Mouse (Mus musculus): ENCODE data around the gene Ccdc170. TPM values are rescaled to one million over a fixed set of nuclear protein-coding genes. Genes with fewer than 3 reads are reported as not detected.

Ccdc170 gene
- polyA plus RNA-seq, 1 experiment from 2014 or later = not detected

- no peak for ATAC-seq (ENCODE audit: low FRiP score, low TSS enrichment)
- Histone ChIP-seq H3K27me3 (ENCODE audit: control insufficient read depth, insufficient read depth, low read length) (no peaks in the 10 kb centered on the region), H3K4me2 (replicated peaks; ENCODE audit: low read depth) (no peak overlapping the region), H3K4me3 (ENCODE audit: low read depth, low read length) (no peak overlapping the region), H3K36me3 (ENCODE audit: control insufficient read depth, insufficient read depth, low read length) (no peaks in the 10 kb centered on the region), H3K9me3 (ENCODE audit: control insufficient read depth, low read length) (no peaks in the 10 kb centered on the region), H3K9ac (ENCODE audit: low read length) (no peak overlapping the region), H3K27ac (replicated peaks) (no peak overlapping the region), H3K4me1 (replicated peaks; ENCODE audit: control insufficient read depth, insufficient read depth) (no peaks in the 10 kb centered on the region)
- no peak for TF ChIP-seq CTCF (IDR thresholded peaks at IDR 0.05; ENCODE audit: low read depth)
- no peak for TF ChIP-seq EP300 (optimal IDR thresholded peaks at IDR 0.05)
- DNase-seq (ENCODE audit: low spot score) = no peak
- WGBS = 13% methylated on average over 4 of the region's 4 CpGs
These were observed 10.6 kb downstream of the Ccdc170 start for GRCm38 (mm10) chr10:4492909-4493308.

GRCm38 (mm10) chr10:4503251-4503650 is 20.9 kb downstream of the Ccdc170 start:
- Histone ChIP-seq H3K36me3 (ENCODE audit: control insufficient read depth, insufficient read depth, low read length) (no peaks in the 10 kb centered on the region), H3K4me3 (ENCODE audit: low read depth, low read length) (no peak overlapping the region), H3K9ac (ENCODE audit: low read length) (no peak overlapping the region), H3K4me2 (replicated peaks; ENCODE audit: low read depth) (no peak overlapping the region), H3K27ac (replicated peaks) (no peak overlapping the region), H3K9me3 (ENCODE audit: control insufficient read depth, low read length) (no peaks in the 10 kb centered on the region), H3K4me1 (replicated peaks; ENCODE audit: control insufficient read depth, insufficient read depth) (no peaks in the 10 kb centered on the region), H3K27me3 (ENCODE audit: control insufficient read depth, insufficient read depth, low read length) (no peaks in the 10 kb centered on the region)
- WGBS = 75% methylated on average over 8 of the region's 8 CpGs
- DNase-seq (ENCODE audit: low spot score) (no peak), ATAC-seq (ENCODE audit: low FRiP score, low TSS enrichment) (no peak)
- TF ChIP-seq EP300 (optimal IDR thresholded peaks at IDR 0.05) = no peak
- TF ChIP-seq CTCF (IDR thresholded peaks at IDR 0.05; ENCODE audit: low read depth) = no peak

- no peak overlapping the region for H3K4me3 ChIP-seq (ENCODE audit: low read depth, low read length)
- H3K9me3 ChIP-seq (ENCODE audit: control insufficient read depth, low read length) = no peaks in the 10 kb centered on the region
- no peak overlapping the region for H3K27ac ChIP-seq (replicated peaks)
- ATAC-seq (ENCODE audit: low FRiP score, low TSS enrichment) = no peak
- H3K9ac ChIP-seq (ENCODE audit: low read length) = no peak overlapping the region
- DNase-seq (ENCODE audit: low spot score) = no peak
- H3K4me1 ChIP-seq (replicated peaks; ENCODE audit: control insufficient read depth, insufficient read depth) = no peaks in the 10 kb centered on the region
- H3K36me3 ChIP-seq (ENCODE audit: control insufficient read depth, insufficient read depth, low read length) = no peaks in the 10 kb centered on the region
- no peak overlapping the region for H3K4me2 ChIP-seq (replicated peaks; ENCODE audit: low read depth)
- no peaks in the 10 kb centered on the region for H3K27me3 ChIP-seq (ENCODE audit: control insufficient read depth, insufficient read depth, low read length)
- no peak for TF ChIP-seq EP300 (optimal IDR thresholded peaks at IDR 0.05)
- no peak for TF ChIP-seq CTCF (IDR thresholded peaks at IDR 0.05; ENCODE audit: low read depth)
- 70% methylated on average over 9 of the region's 9 CpGs for WGBS
These were observed 30.4 kb downstream of the Ccdc170 start for GRCm38 (mm10) chr10:4512725-4513124.

GRCm38 (mm10) chr10:4517614-4518013 is 35.3 kb downstream of the Ccdc170 start:
- no peak for DNase-seq (ENCODE audit: low spot score)
- Histone ChIP-seq H3K4me2 (replicated peaks; ENCODE audit: low read depth) (no peak overlapping the region), H3K4me3 (ENCODE audit: low read depth, low read length) (no peak overlapping the region), H3K27me3 (ENCODE audit: control insufficient read depth, insufficient read depth, low read length) (no peaks in the 10 kb centered on the region), H3K9ac (ENCODE audit: low read length) (no peak overlapping the region), H3K36me3 (ENCODE audit: control insufficient read depth, insufficient read depth, low read length) (no peaks in the 10 kb centered on the region), H3K9me3 (ENCODE audit: control insufficient read depth, low read length) (no peaks in the 10 kb centered on the region), H3K4me1 (replicated peaks; ENCODE audit: control insufficient read depth, insufficient read depth) (no peaks in the 10 kb centered on the region), H3K27ac (replicated peaks) (no peak overlapping the region)
- ATAC-seq (ENCODE audit: low FRiP score, low TSS enrichment) = no peak
- WGBS = 84% methylated on average over 2 of the region's 2 CpGs
- no peak for TF ChIP-seq CTCF (IDR thresholded peaks at IDR 0.05; ENCODE audit: low read depth)
- TF ChIP-seq EP300 (optimal IDR thresholded peaks at IDR 0.05) = no peak

- Histone ChIP-seq H3K4me3 (ENCODE audit: low read depth, low read length) (no peak overlapping the region), H3K9me3 (ENCODE audit: control insufficient read depth, low read length) (no peaks in the 10 kb centered on the region), H3K4me1 (replicated peaks; ENCODE audit: control insufficient read depth, insufficient read depth) (no peaks in the 10 kb centered on the region), H3K36me3 (ENCODE audit: control insufficient read depth, insufficient read depth, low read length) (no peaks in the 10 kb centered on the region), H3K27ac (replicated peaks) (no peak overlapping the region), H3K4me2 (replicated peaks; ENCODE audit: low read depth) (no peak overlapping the region), H3K27me3 (ENCODE audit: control insufficient read depth, insufficient read depth, low read length) (no peaks in the 10 kb centered on the region), H3K9ac (ENCODE audit: low read length) (no peak overlapping the region)
- WGBS = 84% methylated on average over 3 of the region's 3 CpGs
- TF ChIP-seq EP300 (optimal IDR thresholded peaks at IDR 0.05) (no peak), CTCF (IDR thresholded peaks at IDR 0.05; ENCODE audit: low read depth) (no peak)
- DNase-seq (ENCODE audit: low spot score) = no peak
- no peak for ATAC-seq (ENCODE audit: low FRiP score, low TSS enrichment)
These were observed 37.3 kb downstream of the Ccdc170 start for GRCm38 (mm10) chr10:4519645-4520044.

- H3K36me3 ChIP-seq (ENCODE audit: control insufficient read depth, insufficient read depth, low read length) = no peaks in the 10 kb centered on the region
- H3K4me3 ChIP-seq (ENCODE audit: low read depth, low read length) = no peak overlapping the region
- H3K4me1 ChIP-seq (replicated peaks; ENCODE audit: control insufficient read depth, insufficient read depth) = no peaks in the 10 kb centered on the region
- no peak for ATAC-seq (ENCODE audit: low FRiP score, low TSS enrichment)
- 53% methylated on average over 6 of the region's 6 CpGs for WGBS
- H3K27ac ChIP-seq (replicated peaks) = no peak overlapping the region
- DNase-seq (ENCODE audit: low spot score) = no peak
- no peaks in the 10 kb centered on the region for H3K27me3 ChIP-seq (ENCODE audit: control insufficient read depth, insufficient read depth, low read length)
- H3K4me2 ChIP-seq (replicated peaks; ENCODE audit: low read depth) = no peak overlapping the region
- no peaks in the 10 kb centered on the region for H3K9me3 ChIP-seq (ENCODE audit: control insufficient read depth, low read length)
- no peak overlapping the region for H3K9ac ChIP-seq (ENCODE audit: low read length)
- peak; percentile 60 for TF ChIP-seq CTCF (IDR thresholded peaks at IDR 0.05; ENCODE audit: low read depth)
- no peak for TF ChIP-seq EP300 (optimal IDR thresholded peaks at IDR 0.05)
These were observed 38.2 kb downstream of the Ccdc170 start for GRCm38 (mm10) chr10:4520394-4521102.

Data from stomach, postnatal 0 days (tissue).